Mouse (Mus musculus) C2C12 (cell line): ENCODE measurements around the gene Cog3. TPM values are rescaled to one million over a fixed set of nuclear protein-coding genes. Genes with fewer than 3 reads are reported as not detected.
"Not testable (repeated sequence)": the region's sequence is repeated elsewhere in the genome, so short reads cannot be mapped to it uniquely, and the experiment has no call there.

ENCODE experiments used
- H3K27me3 ChIP-seq: one replicate; pipeline ENCODE4 v1.6.1; 2011; ENCODE audit not compliant: control insufficient read depth, insufficient read depth, insufficient read length
- H3K36me3 ChIP-seq: one replicate; pipeline ENCODE4 v1.6.1; 2011; ENCODE audit not compliant: control insufficient read depth, insufficient read depth
- H3K4me3 ChIP-seq: one replicate; pipeline ENCODE4 v1.5.1; 2011; ENCODE audit warnings: mild to moderate bottlenecking, control low read depth; ENCODE audit not compliant: poor library complexity, insufficient read depth, severe bottlenecking
- H3K79me2 ChIP-seq: one replicate; pipeline ENCODE4 v1.6.1; 2011; ENCODE audit not compliant: control insufficient read depth, insufficient read depth
- H3K79me3 ChIP-seq: one replicate; pipeline ENCODE4 v1.6.1; 2011; ENCODE audit warnings: low read depth, control low read depth
- H3ac ChIP-seq: one replicate; pipeline ENCODE3; 2011; ENCODE audit warnings: low read depth; ENCODE audit not compliant: control insufficient read depth, insufficient read length
- CEBPB ChIP-seq: IDR thresholded peaks from one replicate; pipeline ENCODE4 v1.6.1; 2011; ENCODE audit warnings: low read depth, mild to moderate bottlenecking, control low read depth, moderate library complexity
- CTCF ChIP-seq: IDR thresholded peaks from one replicate; pipeline ENCODE4 v1.5.1; 2011; ENCODE audit not compliant: control insufficient read depth, insufficient read depth, insufficient read length
- FOSL1 ChIP-seq: IDR thresholded peaks from one replicate; pipeline ENCODE4 v1.8.0; 2011; ENCODE audit warnings: mild to moderate bottlenecking, low read length; ENCODE audit not compliant: poor library complexity, insufficient read depth, severe bottlenecking
- MAX ChIP-seq: IDR thresholded peaks from one replicate; pipeline ENCODE4 v1.6.1; 2011; ENCODE audit warnings: mild to moderate bottlenecking, control low read depth
- MYOD1 ChIP-seq: IDR thresholded peaks from one replicate; pipeline ENCODE4 v1.6.1; 2011; ENCODE audit warnings: low read depth; ENCODE audit not compliant: control insufficient read depth, insufficient read length
- MYOG ChIP-seq: IDR thresholded peaks from one replicate; pipeline ENCODE4 v1.6.1; 2011; ENCODE audit not compliant: control insufficient read depth, insufficient read length; ENCODE audit errors: extremely low read depth
- USF1 ChIP-seq: IDR thresholded peaks from one replicate; pipeline ENCODE4 v1.6.1; 2011; ENCODE audit warnings: low read depth, mild to moderate bottlenecking, control low read depth, moderate library complexity
- polyA plus RNA-seq: library from polyadenylated mRNA; unstranded; fragments of >200 nt; fragmentation: generic; extraction: Trizol; gene quantifications from one replicate; pipeline ENCODE4 v1.2.1, GENCODE M21; 2012; ENCODE audit warnings: missing spikeins

Gene Cog3
- polyA plus RNA-seq, 1 experiment, result 7.9 TPM

- Histone ChIP-seq H3K4me3 (no peak overlapping the region), H3K36me3 (peaks cover 39% of the 10 kb centered on the region), H3K79me3 (peaks cover 73% of the 10 kb centered on the region), H3ac (no peak overlapping the region), H3K79me2 (peaks cover 87% of the 10 kb centered on the region), H3K27me3 (no peaks in the 10 kb centered on the region)
- TF ChIP-seq CEBPB (no peak), MAX (no peak), USF1 (no peak), MYOG (no peak), CTCF (no peak), FOSL1 (no peak), MYOD1 (no peak)
Observed at GRCm38 (mm10) chr14:75779913-75780312, 25.6 kb upstream of the Cog3 start.

DNA sequence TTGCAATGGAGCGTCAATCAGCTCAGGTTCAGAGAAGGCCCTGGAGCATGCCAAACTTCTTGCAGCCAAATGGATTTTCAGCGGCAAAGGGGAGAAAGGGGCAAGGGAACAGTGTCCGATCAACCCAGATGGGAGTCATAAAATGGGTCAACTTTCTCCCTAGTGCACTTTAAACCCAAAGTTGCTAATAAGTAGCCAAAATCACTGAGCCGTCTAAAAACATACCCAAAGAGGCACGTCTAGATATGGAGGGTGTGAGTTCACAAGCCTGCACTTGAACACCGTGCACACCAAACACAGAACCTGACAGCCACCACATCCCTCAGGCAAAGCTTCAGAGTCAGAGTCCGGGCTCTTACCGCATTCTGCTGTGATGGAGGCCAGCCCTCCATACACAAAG, 22.3 kb upstream of the Cog3 start:
- Histone ChIP-seq H3K4me3 (no peak overlapping the region), H3K27me3 (no peaks in the 10 kb centered on the region), H3K79me2 (peaks cover 55% of the 10 kb centered on the region), H3K79me3 (peaks cover 45% of the 10 kb centered on the region), H3K36me3 (peaks cover 53% of the 10 kb centered on the region), H3ac (no peak overlapping the region)
- no peak for TF ChIP-seq MAX
- no peak for TF ChIP-seq FOSL1
- TF ChIP-seq CTCF, result no peak
- TF ChIP-seq MYOD1, result no peak
- TF ChIP-seq USF1, result no peak
- no peak for TF ChIP-seq MYOG
- no peak for TF ChIP-seq CEBPB

GRCm38 (mm10) chr14:75773431-75773830, 19.1 kb upstream of the Cog3 start:
- Histone ChIP-seq H3ac (no peak overlapping the region), H3K79me2 (peaks cover 23% of the 10 kb centered on the region), H3K36me3 (peaks cover 63% of the 10 kb centered on the region), H3K79me3 (peaks cover 17% of the 10 kb centered on the region), H3K27me3 (no peaks in the 10 kb centered on the region), H3K4me3 (no peak overlapping the region)
- TF ChIP-seq CEBPB (no peak), MYOG (no peak), CTCF (no peak), USF1 (no peak), MYOD1 (no peak), FOSL1 (no peak), MAX (no peak)

- not testable (repeated sequence) for H3ac ChIP-seq, H3K4me3 ChIP-seq, H3K79me3 ChIP-seq, H3K27me3 ChIP-seq
- peaks cover 67% of the 10 kb centered on the region for H3K36me3 ChIP-seq
- H3K79me2 ChIP-seq, result peaks cover 12% of the 10 kb centered on the region
Observed at GRCm38 (mm10) chr14:75772407-75772806, 18.1 kb upstream of the Cog3 start.

GRCm38 (mm10) chr14:75771101-75771501, 16.8 kb upstream of the Cog3 start:
- Histone ChIP-seq H3ac (no peak overlapping the region), H3K79me2 (peaks cover 4% of the 10 kb centered on the region), H3K36me3 (peaks cover 74% of the 10 kb centered on the region), H3K79me3 (peaks cover under 1% of the 10 kb centered on the region), H3K4me3 (no peak overlapping the region), H3K27me3 (no peaks in the 10 kb centered on the region)
- TF ChIP-seq MYOG, result no peak
- no peak for TF ChIP-seq MYOD1
- TF ChIP-seq FOSL1, result no peak
- no peak for TF ChIP-seq USF1

DNA sequence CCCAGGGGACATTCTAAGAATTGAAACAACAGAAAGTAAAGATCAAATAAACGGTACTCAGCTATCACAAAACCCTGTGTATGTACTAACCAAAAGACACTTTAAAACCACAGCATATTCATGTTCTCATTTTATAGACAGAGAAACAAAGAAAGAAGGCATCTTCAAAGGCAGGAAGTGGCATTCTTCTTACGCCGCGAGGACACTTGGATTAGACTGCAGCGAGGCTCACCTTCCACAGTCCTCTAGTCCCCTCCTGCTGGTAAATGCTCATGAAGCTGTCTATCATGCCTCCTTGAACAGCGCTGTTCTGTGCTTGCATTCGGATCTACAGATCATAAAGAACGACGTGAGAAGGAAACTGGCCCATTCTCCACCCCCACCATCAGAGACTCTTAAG, 15.0 kb upstream of the Cog3 start:
- TF ChIP-seq CTCF (no peak), MYOG (no peak), CEBPB (no peak), FOSL1 (no peak), USF1 (no peak), MYOD1 (no peak), MAX (no peak)
- Histone ChIP-seq H3ac (no peak overlapping the region), H3K36me3 (peaks cover 80% of the 10 kb centered on the region)

More for the DNA sequence above, 15.0 kb upstream of the Cog3 start:
- H3K79me2 ChIP-seq, result no peaks in the 10 kb centered on the region
- no peaks in the 10 kb centered on the region for H3K27me3 ChIP-seq
- H3K4me3 ChIP-seq, result no peak overlapping the region
- H3K79me3 ChIP-seq, result no peaks in the 10 kb centered on the region
